Mouse (Mus musculus) C2C12 (cell line): ENCODE data around the gene Cartpt.
"Not testable (repeated sequence)": the region's sequence is repeated elsewhere in the genome, so short reads cannot be mapped to it uniquely, and the experiment has no call there.

ENCODE experiments used
- CEBPB ChIP-seq: IDR thresholded peaks from one replicate; pipeline ENCODE4 v1.6.1; 2011; ENCODE audit warnings: low read depth, mild to moderate bottlenecking, control low read depth, moderate library complexity
- CTCF ChIP-seq: IDR thresholded peaks from one replicate; pipeline ENCODE4 v1.5.1; 2011; ENCODE audit not compliant: control insufficient read depth, insufficient read depth, insufficient read length
- MAX ChIP-seq: IDR thresholded peaks from one replicate; pipeline ENCODE4 v1.6.1; 2011; ENCODE audit warnings: mild to moderate bottlenecking, control low read depth
- MYOD1 ChIP-seq: IDR thresholded peaks from one replicate; pipeline ENCODE4 v1.6.1; 2011; ENCODE audit warnings: low read depth; ENCODE audit not compliant: control insufficient read depth, insufficient read length
- MYOG ChIP-seq: IDR thresholded peaks from one replicate; pipeline ENCODE4 v1.6.1; 2011; ENCODE audit not compliant: control insufficient read depth, insufficient read length; ENCODE audit errors: extremely low read depth
- USF1 ChIP-seq: IDR thresholded peaks from one replicate; pipeline ENCODE4 v1.6.1; 2011; ENCODE audit warnings: low read depth, mild to moderate bottlenecking, control low read depth, moderate library complexity

- TF ChIP-seq CTCF, MAX, MYOG, MYOD1, USF1, CEBPB: not testable (repeated sequence)
Observed at GRCm38 (mm10) chr13:99881774-99882173, 19.1 kb downstream of the Cartpt start.
